Mouse (Mus musculus) ovary, adult 18-20 months (tissue): ENCODE measurements around the gene Trim14.

Experiments used
- DNase-seq: peaks from one replicate; pipeline ENCODE4 v3.0.0; 2022; ENCODE audit warnings: low spot score, mixed read lengths

Gene Trim14

DNA sequence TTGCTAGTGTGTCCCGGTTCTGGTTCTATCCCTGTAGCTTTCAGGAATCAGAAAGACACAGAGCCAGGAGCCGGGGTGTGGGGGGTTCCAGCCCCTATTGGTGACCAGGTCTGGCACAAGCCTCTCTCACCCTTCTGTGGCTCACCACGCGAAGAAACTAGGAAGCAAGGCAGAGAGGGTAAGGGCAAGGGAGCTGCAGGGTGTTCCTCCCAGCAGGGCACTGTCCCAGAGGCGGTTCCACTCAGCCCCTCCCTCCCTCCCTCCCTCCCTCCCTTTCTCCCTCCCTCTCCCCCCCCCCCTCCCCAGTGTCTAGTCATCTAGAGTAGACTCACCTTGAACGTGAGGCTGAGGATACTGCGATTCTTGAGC is 8.4 kb downstream of the Trim14 start:
- no peak for DNase-seq

DNA sequence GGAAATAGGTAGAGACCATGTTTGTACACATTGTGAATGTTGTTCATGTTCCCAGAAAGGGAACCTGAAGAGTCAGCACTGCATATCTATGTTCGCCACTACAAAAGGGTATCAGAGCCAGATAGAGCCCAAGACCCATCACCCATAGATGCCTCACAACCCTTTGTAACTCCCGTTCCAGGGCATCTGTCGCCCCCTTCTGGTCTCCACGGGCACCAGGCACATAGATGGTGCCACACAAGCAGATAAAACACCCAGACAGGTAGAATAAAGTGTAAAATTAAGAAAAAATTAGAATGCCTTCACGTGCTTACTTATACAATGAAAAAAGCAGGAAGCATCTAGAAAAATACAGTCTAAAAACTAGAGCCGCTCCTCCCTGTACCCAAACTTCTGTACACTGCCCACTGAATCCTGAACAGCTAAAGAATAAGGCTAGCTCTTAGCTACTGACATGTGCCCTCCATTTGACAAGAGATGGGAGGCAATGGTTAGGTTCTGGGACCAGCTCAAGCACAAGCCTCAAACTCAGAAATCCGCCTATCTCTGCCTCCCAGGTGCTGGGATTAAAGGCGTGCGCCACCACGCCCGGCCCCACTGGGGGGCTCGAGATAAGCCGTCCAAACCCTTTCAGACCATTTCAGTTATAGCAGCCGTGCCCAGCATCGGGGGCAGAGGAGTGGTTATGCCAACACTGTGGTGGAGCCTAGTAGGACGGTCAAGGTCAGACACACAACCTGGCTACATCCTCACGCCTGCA is 9.0 kb downstream of the Trim14 start:
- DNase-seq, result no peak

DNA sequence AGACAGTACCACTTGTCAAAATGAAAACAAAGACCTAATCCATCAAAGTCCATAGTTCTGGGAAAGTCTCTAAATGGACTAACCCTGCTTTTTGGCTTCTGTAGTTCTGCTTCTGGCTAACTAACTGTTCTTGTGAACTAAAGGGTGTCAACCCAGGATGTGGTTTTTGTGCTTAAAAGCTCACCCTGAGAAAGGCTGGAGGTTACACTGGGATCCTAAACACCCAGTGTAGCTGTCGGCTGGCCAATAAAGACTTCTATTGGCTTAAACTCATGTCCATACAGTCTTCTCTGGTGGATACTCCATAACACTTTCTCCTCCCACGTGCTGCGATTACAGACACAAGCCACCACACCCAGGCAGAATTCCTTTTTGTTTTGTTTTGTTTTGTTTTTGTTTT is 9.7 kb downstream of the Trim14 start:
- no peak for DNase-seq

DNA sequence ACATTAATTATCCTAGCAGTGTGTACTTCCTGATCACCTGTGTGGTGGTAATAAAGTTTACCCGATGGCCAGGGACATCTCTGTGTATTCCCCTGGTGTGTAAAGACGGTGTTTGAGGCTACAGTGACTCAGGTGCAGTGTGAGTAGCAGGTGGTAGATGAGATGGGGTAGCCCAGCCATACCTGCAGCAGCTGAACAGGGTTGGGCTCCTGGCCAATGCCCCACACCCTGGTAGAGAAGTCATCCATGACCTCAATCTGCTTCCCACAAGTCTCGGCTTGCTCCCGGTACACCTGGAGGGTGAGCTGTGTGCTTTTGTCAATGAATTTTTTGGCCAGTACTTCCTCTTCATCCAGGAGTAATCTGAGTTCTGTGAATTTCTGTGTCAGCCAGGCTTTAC is 12.6 kb downstream of the Trim14 start:
- no peak for DNase-seq

DNA sequence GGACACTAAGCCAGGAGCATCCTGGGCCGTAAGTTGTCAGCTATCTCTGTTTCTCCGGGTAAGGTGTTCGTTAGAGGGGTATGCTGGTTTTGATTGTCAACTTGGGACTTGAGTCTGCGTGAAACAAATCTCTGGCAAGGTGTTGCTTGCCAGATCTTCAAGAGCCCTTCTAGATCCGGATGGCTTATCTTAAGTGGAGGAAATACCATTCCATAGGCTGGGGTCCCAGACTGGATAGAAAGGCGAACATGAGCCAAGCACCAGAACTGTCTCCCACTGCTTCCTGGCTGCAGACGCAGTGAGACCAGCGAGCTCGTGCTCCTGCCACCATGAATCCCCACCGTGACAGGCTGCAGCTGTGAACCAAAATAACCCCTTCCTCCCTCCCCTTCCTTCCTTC is 14.5 kb downstream of the Trim14 start:
- DNase-seq, result no peak

DNA sequence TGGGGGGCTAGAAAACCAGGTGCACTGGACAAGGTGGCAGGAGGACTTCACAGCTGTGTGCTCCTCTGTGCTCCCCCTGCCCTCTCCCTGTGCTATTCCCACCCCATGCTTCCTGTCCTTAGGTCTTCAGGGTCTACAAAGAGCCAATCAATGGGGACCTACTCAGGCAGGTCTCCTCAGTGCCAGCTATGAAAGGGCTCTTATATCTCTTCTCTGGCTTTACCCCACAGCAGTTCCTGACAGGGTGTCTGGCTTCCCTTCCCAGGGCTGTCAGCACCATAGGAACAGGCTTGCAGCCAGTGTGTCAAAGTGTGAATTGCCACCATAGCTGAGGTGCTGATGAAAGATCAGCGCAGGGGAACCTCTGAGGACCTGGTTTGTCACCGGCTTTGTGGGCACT is 15.4 kb downstream of the Trim14 start:
- no peak for DNase-seq

DNA sequence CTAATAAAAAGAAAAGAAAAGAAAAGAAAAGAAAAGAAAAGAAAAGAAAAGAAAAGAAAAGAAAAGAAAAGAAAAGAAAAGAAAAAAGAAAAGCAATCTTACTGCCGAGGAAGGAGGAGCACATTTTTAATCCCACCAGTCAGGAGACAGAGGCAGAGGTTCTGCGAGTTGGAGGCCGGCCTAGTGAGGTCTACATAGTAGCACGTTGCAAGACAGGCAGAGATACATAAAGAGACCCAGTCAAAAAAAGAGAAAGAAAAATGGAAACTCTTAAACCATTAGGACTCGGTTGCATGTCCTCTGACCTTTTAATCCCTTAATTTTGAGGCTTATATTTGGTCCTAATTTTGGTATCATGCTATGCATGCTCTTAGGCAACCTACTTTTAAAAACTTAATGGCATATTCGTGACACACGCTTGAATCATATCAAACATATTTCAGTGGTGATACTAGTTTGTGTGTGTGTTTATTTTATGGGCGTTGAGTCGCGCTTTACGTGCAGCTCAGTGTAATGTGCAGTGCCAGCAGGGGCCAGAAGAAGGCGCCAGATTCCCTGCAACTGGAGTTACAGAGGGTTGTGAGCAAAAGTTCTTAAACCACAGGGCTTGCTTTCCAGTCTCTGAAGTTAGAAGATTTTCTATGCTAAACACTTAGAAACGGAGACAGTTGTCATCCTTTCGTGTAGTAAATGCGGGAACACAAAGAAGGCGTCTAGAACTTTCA is 28.0 kb downstream of the Trim14 start:
- DNase-seq, result no peak

DNA sequence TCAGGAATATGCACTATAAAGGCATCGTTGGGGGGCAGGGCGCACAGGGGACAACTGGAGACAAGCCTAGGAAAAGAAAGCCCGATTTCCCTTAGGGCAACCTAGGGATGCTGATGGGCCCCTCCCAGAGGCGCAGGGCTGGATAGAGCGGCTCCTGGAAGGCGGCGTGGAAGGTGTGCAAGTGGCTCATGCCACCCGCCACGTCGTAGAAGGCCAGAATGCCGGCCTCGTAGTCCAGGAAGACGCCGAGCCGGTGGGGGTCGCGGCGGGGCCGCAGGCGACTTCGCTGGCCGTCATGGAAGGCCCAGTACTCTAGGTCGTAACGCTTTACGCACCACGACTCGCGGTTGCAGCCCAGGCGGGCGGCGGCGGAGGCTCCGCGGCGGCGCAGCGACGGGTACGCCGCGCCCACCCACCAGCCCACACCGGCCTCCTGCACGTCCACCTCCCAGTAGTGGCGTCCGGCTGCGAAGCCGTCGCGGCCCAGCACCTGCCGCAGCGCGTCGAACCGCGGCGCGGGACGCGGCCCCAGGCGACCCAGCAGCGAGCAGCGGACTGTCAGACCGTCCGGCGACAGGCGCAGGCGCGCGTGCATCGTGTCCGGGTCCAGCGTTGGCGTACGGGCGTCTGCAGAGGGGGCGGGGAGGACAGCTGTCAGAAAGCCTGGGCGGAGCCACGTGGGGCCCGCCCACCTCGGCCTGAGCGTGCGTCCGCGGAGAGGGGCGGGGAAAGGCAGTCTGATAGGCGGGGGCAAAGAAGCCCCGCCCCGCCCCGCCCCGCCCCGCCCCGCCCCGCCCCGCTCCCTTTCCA is 28.9 kb downstream of the Trim14 start:
- peak; percentile 93 for DNase-seq

DNA sequence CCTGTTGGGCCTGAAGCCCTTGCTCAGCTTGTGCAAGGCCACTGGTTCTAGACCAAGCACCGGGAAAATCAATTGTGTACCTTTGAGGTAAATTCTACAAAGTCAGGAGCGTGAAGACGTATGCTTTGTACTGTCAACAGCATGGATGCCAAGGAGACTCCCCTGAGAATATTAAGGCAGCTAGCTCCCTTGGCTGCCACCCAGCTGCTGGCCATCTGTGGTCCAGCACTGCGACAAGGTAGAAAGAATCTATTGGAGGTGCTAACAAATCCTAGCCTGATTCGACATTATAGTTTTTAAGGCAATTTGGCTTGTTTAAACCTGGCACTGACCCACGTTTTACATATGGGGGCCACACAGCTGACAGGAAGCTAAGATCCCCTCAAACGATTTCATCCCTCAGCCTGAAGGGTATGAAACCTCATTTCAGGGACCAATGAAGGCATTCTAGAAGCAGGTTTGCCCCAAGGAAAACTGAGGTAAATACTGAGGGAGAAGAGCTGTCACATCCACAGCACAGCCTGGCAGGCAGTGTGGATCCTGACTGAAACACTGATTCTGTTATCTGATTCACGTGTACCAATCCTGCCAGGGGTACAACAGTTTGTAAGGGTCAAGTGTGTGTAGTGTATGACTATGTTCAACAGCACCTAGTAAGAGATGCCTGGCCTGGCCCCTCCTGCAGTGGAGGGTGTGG is 30.4 kb downstream of the Trim14 start:
- DNase-seq, result no peak

DNA sequence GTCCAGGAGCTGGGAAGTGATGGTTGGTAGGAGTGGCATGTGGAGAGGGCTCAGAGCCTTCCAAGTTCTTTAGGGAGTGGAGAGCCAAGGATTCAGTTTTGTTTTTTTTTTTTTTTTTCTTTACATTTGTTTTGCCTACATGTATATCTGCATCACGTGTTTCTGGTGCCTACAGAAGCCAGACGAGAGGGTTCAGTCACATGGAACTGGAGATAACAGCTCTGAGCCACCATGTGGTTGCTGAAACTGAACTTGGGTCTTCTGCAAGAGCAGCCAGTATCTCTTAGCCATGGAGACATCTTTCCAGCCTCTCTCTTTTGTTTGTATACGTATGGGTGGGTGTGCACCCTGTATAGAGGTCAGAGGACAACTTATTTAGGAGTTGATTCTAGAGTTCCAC is 32.1 kb downstream of the Trim14 start:
- no peak for DNase-seq

DNA sequence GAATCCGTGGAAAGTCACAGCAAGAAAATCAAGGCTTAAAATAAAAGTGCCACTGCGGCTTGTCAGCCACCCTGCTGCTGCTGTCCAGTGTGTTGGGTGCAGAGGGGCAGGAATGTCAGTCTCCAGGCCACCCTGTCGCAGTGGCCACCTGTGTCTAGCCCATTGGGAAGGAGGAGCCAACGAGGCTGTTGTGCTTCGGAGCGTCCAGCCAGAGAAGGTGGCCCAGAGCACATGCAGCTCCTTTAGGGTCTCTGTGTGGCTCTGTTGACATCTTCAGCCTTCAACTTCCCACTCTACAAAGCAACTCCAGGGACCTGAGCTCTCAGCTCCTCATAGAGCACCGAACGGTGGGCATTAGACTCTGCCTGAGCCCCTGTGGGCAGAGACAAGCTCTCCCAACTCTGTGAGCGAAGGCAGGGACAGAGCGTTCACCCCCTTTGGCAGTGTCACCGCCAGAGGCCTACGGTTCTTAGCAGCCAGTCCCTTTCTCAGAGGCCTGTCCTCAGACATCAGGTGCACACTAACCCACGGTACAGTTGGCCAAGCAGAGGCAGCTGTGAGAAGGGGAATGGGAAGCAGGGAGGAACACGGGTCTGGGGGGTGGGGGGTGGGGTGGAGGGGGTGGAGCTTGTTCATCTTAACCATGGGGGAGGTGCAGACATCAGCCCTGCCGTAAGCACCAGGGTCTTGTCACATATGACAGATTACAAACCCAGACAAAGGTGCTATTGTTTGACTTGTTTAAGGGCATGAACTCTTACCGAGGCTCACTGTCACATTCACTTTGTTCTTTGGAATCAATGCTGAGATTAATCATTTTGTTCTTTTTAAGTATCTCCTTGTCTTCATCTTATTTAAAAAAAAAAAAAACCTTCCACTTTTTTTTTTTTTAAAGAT is 33.1 kb downstream of the Trim14 start:
- no peak for DNase-seq

DNA sequence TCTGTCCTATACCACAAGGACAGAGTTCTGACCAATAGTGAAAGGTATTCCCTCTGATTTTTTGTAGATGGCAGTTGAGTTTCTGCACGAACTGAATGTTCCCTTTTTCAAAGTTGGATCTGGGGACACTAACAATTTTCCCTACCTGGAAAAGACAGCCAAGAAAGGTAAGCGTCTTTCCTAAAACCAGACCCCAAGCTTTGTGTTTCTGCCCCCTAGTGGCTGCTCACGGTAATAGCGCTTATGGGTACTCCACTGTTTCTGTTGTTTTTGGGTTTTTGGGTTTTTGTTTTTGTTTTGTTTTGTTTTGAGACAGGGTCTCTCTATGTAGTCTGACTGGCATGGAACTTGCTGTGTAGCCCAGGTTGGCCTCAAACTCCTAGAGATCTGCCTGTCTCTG is 37.0 kb downstream of the Trim14 start:
- no peak for DNase-seq

DNA sequence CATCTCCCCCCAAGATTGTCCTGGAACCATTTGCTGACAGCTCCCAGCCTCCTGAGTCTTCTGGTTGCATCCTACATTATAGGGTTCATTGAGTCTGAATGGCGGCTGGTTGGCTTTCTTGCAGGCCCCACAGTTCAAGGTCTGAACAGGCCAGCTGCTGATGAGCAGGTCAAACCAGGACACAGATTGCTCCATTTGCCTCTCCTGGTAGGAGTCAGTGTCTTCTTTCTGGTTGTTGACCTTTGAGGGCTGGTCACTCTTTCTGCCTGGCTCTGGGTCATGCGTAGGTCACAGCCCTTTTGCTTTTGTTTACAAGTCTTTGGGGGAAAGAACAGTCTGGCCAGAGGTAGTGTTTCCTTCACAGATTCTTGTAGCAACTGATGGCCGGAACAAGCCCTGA is 37.4 kb downstream of the Trim14 start:
- no peak for DNase-seq

DNA sequence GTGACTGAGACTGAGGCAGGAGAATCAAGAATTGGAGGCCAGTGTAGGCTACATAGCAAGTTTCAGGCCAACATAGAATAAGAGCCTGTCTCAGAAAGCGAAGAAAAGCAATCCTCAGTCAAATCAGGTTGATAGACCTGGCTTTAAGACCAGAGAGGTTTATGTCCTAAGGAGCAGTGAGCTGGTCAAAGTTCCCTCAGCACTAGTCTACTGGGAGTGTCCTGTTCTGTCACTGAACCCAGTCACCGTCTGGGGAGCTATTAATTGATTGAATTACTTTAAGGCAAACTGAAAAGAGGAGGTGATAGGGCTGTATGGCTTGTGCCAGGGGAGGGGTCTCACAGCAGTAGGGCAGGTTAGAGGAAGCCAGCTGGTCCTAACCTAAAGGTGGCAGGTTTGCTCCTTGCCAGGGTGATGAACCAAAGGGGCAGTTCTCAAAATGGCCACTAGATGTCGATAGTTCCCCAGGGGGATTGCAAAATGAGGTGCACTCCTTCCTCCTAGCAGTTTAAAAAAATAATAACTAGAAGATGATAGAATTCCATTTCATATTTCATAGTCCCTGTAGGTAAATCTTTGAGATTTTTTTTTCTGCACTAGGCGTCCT is 38.6 kb downstream of the Trim14 start:
- no peak for DNase-seq

DNA sequence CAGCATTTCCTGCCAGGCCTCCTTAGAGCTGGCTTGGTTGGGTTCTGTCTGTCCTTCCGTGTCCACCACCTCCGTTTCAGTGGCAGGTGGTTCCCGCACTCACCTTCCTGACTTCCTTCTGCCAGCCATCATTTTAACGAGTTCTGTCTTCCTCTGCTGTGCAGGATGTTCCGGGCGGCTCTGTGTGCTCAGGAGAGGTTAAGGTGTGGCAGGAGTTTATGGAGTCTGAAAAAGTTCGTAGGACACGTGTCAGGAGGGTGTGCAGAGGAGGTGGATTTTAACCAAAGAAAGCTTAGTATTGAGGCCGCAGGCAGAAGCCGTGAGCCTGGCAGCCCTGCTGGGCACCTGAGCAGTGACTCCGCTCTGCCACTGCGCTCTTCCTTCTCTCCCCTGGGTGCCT is 40.4 kb downstream of the Trim14 start:
- no peak for DNase-seq

DNA sequence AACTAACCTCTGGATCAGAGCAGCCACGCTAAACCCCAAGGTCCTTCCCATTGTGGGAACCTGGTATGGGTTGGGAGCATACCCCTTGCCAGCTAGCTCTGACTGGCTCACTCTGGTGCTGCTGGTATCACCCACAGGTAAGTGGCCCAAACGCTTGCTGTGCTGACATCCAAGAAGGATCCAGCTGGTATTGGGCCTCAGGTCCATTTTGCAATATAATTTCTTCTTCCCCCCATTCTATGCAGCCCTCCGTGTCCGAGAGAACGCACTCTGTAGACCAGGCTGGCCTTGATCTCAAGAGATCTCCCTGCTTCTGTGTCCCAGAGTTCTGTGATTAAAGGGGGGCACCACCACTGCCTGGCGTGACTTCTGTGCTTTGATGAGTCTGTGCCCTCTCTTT is 42.9 kb downstream of the Trim14 start:
- DNase-seq, result no peak

DNA sequence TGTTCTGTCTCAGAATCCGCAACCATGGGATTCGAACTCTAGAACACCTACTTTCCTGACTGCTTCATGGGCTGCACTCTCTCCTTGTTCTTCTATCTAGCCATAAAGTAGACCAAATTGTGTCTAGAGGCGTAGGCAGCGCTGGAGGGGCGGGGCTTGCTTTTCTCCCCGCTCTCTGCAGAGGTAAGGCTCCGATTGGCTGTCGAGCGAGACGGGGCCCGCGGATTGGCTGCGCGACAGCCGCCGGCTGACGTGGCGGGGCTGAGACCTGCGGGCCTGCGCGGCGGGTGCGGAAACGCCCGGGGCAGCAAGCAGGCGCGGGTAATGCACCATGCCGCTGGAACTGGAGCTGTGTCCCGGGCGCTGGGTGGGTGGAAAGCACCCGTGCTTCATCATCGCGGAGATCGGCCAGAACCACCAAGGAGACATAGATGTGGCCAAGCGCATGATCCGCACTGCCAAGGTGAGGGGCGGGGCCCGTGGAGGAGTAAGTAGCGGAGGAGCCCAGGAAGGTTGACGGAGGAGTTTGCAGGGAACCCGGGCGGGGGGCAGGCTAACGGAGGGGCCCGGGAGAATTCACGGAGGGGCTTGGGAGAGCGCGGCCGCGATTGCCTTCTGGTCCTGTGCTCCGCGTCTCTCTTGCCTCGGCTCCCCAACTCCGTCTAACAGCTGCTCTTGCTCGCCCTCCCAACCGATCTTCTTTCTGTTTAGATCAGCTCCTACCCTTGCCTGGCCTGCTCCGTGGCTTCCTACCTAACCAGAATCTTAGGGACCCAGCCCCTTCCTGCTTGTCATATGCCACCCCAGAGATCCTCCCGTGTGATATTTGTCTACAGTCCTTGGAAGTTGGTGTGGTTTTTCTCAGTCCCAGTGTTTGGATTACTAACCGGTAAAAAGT is 46.7 kb downstream of the Trim14 start, which contains the start of gene Nans:
Gene Nans, plus strand, starts transcription at position 221 of the 898 bp plus-strand sequence.
- peak; percentile 94 for DNase-seq

DNA sequence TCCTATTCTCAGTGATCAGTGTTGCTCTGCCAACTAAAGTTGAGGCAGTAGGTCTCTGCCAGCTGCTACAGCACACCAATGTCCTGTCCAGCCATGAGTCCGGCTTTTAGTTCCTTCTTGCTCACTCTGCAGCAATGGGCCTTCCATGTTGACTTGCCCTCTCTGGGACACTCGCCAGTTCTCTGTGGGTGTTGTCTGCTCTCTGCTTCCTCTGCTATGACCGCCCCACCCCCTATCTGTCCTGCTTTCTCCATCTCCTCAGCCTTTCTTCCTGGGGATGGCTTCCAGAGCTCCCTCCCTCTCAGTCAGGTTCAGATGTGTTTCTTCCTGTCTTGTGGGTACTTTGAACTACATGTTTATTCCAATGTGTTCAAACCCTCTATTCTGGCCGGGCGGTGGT is 48.6 kb downstream of the Trim14 start:
- no peak for DNase-seq

DNA sequence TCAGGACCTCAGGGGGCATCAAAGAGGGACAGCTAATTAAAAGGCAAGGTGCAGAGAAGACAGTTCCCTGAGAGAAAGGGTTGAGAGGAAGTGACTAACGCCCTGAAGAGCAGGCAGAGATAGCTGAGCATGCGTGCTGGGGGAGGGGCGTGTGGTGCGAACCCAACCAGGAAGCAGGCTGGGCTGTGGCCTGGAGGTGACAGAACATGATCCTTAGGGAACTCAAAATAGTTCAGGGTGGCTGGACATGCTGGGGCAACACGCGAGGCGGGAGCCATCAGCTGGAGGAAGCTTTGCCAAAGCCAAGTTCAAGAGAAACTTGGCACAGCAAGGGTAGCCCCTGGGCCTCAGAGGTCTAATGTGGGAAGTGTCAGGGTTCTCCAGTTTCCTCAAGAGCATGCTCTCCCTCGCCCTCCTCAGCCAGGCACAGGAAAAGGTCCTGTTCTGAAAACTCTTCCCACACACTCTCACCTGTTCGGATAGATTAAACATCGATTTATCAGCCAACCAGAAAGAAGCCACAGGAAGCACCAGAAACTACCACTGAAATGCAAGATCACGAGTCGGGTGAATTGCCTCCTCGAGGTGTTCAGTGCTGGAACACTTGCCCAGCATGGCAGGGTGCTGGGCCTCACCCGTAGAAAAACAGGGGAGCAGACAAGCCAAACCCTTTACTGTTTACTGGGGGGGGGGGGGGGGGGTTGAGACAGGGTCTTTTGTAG is 50.1 kb downstream of the Trim14 start:
- peak; percentile 49 for DNase-seq
